Mouse (Mus musculus): ENCODE measurements around the gene Slc24a2. TPM values are rescaled to one million over a fixed set of nuclear protein-coding genes. Genes with fewer than 3 reads are reported as not detected.

Gene Slc24a2
- total and polyA plus RNA-seq, 3 experiments, result not detected

DNA sequence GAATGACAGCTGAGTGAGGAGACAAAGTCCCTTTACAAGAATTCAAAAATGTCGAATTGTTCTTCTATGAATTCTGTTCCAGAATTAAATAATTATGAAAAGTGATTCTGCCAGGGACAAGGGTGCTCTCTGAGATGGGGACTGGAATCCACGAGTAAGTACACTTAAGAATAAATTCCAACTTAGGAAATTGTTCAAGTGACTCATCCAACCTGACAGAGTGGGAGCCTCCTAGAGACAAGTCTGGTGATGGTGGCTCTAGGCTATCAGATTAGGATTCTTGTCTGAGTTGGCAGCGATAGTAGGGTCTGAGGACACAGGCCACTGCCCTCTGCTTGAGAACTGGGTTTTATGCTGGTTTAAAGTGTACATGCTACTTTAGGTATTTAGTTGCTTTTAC, 181.2 kb downstream of the Slc24a2 start:
- TF ChIP-seq ZKSCAN1 (IDR thresholded peaks at IDR 0.05; ENCODE audit: low read depth, low read length) (no peak), USF1 (IDR thresholded peaks at IDR 0.05; ENCODE audit: low read depth, low read length) (no peak), MYC (IDR thresholded peaks at IDR 0.05; ENCODE audit: low read depth, low read length) (no peak), ZC3H11A (IDR thresholded peaks at IDR 0.05; ENCODE audit: low read depth, low read length) (no peak), POLR2A (IDR thresholded peaks at IDR 0.05; ENCODE audit: control insufficient read depth in 1 of 2, insufficient read depth in 1 of 2, low read depth in 1 of 2, low read length in 2 of 2, poor library complexity in 1 of 2) (no peak), ETS1 (IDR thresholded peaks at IDR 0.05; ENCODE audit: low read depth, low read length) (no peak), EP300 (IDR thresholded peaks at IDR 0.05; ENCODE audit: low read depth in 1 of 2, low read length in 2 of 2) (no peak), UBTF (IDR thresholded peaks at IDR 0.05; ENCODE audit: borderline replicate concordance, insufficient read depth, low read depth, low read length) (no peak), CHD2 (IDR thresholded peaks at IDR 0.05; ENCODE audit: low read length) (no peak), HCFC1 (IDR thresholded peaks at IDR 0.05; ENCODE audit: low read depth, low read length) (no peak), TBP (IDR thresholded peaks at IDR 0.05; ENCODE audit: low read depth, low read length) (no peak), ELF1 (IDR thresholded peaks at IDR 0.05; ENCODE audit: low read depth, low read length) (no peak), USF2 (IDR thresholded peaks at IDR 0.05; ENCODE audit: borderline replicate concordance in 1 of 2, insufficient read depth in 1 of 2, low read depth in 1 of 2, low read length in 2 of 2) (no peak), ZMIZ1 (IDR thresholded peaks at IDR 0.05; ENCODE audit: low read depth, low read length) (no peak), SMC3 (IDR thresholded peaks at IDR 0.05; ENCODE audit: low read depth, low read length) (no peak), KAT2A (conservative IDR thresholded peaks at IDR 0.05; ENCODE audit: low read depth, low read length) (no peak)
- no peaks in the 10 kb centered on the region for H3K36me3 ChIP-seq (ENCODE audit: control insufficient read depth in 1 of 2, insufficient read depth in 2 of 2, low read length in 2 of 2)
- H3K9me3 ChIP-seq (replicated peaks; ENCODE audit: insufficient read depth, low read length), result no peaks in the 10 kb centered on the region
- no peaks in the 10 kb centered on the region for H3K79me2 ChIP-seq (ENCODE audit: control insufficient read depth, insufficient read depth, low read length, poor library complexity)
- H3K27me3 ChIP-seq (ENCODE audit: control insufficient read depth in 1 of 2, insufficient read depth in 2 of 2, low read length in 2 of 2), result no peaks in the 10 kb centered on the region
- DNase-seq (ENCODE audit: low read depth, low spot score), result no peak
- H3K9ac ChIP-seq (ENCODE audit: control insufficient read depth, low read depth, low read length, poor library complexity, severe bottlenecking), result no peak overlapping the region
- H3K27ac ChIP-seq (ENCODE audit: control insufficient read depth, low read depth, low read length), result no peak overlapping the region
- no peak overlapping the region for H3K4me3 ChIP-seq (ENCODE audit: control insufficient read depth in 1 of 2, insufficient read depth in 1 of 2, low read depth in 2 of 2, low read length in 2 of 2)
- H3K4me1 ChIP-seq (ENCODE audit: control insufficient read depth in 1 of 2, insufficient read depth in 2 of 2, low read length in 2 of 2), result no peaks in the 10 kb centered on the region

- Histone ChIP-seq H3K36me3 (ENCODE audit: control insufficient read depth in 1 of 2, insufficient read depth in 2 of 2, low read length in 2 of 2) (no peaks in the 10 kb centered on the region), H3K79me2 (ENCODE audit: control insufficient read depth, insufficient read depth, low read length, poor library complexity) (no peaks in the 10 kb centered on the region), H3K9ac (ENCODE audit: control insufficient read depth, low read depth, low read length, poor library complexity, severe bottlenecking) (no peak overlapping the region), H3K4me1 (ENCODE audit: control insufficient read depth in 1 of 2, insufficient read depth in 2 of 2, low read length in 2 of 2) (no peaks in the 10 kb centered on the region), H3K27ac (ENCODE audit: control insufficient read depth, low read depth, low read length) (no peak overlapping the region), H3K9me3 (replicated peaks; ENCODE audit: insufficient read depth, low read length) (no peaks in the 10 kb centered on the region), H3K4me3 (ENCODE audit: control insufficient read depth in 1 of 2, insufficient read depth in 1 of 2, low read depth in 2 of 2, low read length in 2 of 2) (no peak overlapping the region), H3K27me3 (ENCODE audit: control insufficient read depth in 1 of 2, insufficient read depth in 2 of 2, low read length in 2 of 2) (no peaks in the 10 kb centered on the region)
- DNase-seq (ENCODE audit: low read depth, low spot score), result no peak
- no peak for TF ChIP-seq GABPA (IDR thresholded peaks at IDR 0.05; ENCODE audit: low read depth, low read length)
- TF ChIP-seq MAFK (IDR thresholded peaks at IDR 0.05; ENCODE audit: borderline replicate concordance, low read depth, low read length), result no peak
Observed at GRCm38 (mm10) chr4:87047131-87047530, 183.1 kb downstream of the Slc24a2 start.

Data from MEL (cell line).